Mouse (Mus musculus): ENCODE data around the gene Disp2.

Disp2 gene

DNA sequence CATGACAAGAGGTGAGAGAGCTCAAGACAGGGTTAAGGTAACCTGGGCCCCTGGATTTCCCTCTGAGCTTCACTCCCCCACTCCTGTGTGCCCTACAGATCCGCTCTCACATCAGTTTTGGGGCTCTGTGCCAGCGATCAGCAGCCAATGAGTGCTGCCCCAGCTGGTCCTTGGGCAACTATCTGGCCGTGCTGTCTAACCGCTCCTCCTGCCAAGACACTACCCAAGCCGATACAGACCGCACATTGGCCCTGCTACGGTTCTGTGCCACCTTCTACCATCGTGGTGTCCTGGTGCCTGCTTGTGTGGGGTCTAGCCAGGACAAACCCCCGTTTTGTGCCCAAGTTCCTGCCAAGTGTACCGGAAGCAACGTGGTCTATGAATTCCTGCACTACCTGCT is 10.0 kb downstream of the Disp2 start:
- peak; percentile 85 to 90 for DNase-seq

DNA sequence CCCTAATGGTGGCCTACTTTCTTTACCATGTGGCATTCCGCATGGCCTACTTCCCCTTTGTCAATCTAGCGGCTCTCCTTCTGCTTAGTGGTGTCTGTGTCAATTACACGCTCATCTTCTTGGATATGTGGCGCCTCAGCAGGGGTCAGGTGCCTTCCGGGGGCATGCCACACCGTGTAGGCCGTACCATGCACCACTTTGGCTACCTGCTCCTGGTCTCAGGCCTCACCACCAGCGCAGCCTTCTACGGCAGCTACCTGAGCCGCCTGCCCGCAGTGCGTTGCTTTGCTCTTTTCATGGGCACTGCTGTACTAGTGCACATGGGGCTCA is 10.7 kb downstream of the Disp2 start:
- no peak for DNase-seq

DNA sequence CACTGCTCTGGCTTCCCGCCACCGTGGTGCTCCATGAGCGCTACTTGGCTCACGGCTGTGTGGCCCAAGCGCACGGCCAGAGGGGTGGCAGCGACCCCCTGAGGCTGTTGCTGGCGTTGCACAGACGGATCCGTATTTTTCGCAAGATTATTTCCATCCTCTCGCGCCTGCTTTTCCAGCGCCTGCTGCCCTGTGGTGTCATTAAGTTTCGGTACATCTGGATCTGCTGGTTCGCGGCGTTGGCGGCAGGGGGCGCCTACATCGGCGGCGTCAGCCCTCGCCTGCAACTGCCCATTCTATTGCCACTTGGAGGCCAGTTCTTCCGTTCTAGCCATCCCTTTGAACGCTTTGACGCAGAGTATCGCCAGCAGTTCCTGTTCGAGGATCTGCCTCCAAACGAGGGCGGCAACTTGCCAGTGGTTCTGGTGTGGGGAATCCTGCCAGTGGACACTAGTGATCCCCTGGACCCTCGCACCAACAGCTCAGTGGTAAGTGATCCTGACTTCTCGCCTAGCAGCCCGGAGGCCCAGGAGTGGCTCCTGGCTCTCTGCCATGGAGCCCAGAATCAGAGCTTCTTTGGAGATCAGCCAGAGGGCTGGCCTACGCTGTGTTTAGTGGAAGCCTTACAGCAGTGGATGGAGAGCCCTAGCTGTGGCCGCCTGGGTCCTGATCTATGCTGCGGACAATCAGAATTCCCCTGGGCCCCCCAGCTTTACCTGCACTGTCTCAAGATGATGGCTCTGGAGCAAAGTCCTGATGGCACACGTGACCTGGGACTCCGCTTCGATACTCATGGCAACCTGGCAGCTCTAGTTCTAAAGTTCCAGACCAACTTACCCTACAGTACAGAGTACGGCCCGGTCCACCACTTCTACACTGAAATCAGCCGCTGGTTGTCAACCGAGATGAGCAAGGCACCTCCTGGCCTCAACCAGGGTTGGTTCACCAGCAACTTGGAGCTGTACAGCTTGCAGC is 11.3 kb downstream of the Disp2 start:
- peak; percentile 86 to 91 for DNase-seq

DNA sequence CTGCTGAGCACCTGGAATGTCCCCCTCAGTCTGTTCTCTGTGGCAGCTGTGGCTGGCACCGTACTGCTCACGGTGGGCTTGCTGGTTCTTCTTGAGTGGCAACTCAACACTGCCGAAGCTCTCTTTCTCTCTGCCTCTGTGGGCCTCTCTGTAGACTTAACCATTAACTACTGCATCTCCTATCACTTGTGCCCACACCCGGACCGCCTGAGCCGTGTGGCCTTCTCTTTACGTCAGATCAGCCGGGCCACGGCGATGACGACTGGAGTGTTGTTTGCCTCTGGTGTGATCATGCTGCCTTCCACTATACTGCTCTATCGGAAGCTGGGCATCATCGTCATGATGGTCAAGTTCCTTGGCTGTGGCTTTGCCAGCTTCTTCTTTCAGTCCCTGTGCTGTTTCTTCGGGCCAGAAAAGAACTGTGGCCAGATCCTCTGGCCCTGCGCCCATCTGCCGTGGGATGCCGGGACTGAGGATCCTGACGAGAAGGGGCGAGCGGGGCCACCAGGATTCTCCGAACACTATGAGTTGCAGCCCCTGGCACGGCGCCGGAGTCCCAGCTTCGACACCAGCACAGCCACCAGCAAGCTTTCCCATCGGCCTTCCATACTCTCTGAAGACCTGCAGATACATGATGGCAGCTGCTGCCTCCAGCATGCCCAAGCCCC is 12.2 kb downstream of the Disp2 start:
- peak; percentile 48 to 67 for DNase-seq

DNA sequence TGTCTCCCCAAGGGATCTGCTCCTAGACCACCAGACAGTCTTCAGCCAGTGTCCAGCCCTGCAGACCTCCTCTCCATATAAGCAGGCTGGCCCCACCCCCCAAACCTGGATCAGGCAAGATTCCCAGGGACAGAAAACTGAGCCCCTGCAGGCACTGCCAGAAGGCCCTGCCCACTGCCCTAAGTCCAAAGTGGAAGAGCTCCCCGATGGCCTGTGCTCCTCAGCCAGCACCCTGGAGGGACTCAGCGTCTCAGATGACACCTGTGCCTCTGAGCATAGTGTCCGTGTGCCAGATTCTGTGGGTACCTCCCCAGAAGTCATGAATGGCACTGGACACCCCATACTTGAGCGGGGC is 12.7 kb downstream of the Disp2 start:
- DNase-seq, result peak in 1 of 2 experiments; percentile 37

DNA sequence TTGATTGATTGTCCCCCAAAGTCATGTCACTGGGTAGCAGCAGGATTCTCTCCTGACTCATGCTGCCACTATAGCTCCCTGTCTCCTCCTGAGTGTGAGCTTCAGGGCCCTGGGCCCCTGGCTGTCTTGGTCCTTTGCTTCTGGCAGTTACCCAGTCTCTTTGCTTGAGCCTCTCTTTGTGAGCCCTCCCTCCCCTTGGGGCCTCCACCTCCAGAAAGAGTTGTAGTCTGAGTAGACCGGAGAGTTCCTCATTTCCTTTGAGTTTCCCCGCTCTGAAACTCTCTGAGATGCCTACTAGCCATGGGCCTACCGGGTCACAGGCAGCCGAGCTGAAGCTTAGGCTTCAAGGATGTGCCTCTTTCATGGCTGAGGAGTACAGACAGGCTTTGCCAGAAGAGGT is 14.1 kb downstream of the Disp2 start:
- no peak for DNase-seq

DNA sequence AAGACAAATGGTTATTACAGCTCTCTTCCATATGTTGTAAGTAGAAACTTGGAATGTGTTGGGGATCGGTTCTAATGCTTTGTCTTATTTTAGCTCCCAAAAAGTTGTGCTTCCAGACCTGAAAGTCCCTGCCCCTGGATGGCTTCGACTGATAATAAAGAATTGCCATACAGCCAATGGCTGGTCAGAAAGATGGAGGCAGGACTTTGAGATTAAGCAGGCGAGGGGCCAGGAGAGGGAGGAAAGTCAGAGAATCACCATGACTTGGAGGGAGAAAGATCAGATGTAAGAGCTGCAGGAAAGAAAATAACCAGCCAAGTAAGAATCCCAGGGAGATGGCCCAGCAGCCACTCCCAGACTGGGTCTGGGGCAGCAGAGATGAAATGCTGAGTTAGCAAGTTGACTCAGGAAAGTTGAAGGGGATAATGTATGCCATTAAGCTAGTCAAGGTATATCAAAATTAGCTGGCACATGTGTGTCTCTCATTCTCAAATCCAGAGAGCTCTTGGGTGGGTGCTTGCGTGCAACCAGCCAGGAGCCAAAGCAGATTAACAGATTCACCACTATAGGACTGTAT is 23.1 kb downstream of the Disp2 start:
- no peak for DNase-seq

DNA sequence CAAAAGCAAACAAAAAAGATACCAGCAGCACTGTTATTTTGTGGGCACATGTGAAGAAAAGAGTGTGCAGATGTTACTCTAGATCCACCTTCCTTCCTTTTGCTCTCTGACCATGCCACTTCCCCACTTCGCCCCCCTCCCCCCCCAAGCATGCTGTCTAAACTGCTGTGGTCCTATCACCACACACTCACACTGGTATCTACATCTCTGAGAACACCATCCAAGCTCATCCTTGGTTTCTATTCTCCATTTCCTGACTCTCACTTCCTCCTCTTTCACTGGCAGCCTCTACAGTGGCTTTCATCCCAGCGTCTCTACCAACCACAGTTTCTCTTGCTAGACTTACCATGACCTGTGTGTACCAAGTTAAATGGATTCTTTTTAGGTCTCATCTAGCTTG is 25.0 kb downstream of the Disp2 start:
- no peak for DNase-seq

DNA sequence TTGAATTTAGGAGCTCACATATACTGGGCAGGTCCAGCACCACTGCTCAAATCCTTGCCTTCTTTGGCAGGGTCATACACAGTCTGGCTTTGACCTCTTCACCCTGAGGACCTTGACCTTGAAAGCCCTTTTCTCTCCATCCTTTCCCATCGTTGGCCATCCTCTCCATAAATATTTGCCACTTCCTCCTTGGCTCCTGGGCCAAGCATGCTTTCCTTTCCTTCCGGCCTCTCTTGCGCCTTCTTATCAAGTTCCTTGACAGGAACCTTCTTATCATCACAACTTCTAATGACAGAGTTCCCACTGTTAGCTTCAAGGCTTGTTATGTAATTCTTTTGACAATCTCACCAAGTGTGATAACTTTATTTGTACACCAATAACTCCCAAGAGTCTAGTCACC is 25.6 kb downstream of the Disp2 start:
- no peak for DNase-seq

DNA sequence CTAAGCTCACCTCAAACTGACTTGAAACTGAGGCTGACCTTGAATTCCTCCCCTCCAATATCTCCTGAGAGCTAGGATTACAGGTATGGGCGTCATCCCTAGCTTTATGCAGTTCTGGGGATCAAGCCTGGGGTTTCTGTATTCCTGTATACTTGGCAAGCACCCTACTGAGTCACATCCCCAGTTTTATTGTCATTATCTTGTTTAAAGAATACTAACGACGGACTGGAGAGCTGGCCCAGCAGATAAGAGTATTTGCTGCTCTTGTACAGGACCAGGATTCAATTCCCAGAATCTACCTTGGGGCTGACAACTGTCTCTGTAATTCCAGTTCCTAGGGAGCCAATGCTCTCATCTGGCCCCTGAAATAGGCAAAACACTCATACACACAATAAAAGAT is 26.2 kb downstream of the Disp2 start:
- DNase-seq, result no peak

DNA sequence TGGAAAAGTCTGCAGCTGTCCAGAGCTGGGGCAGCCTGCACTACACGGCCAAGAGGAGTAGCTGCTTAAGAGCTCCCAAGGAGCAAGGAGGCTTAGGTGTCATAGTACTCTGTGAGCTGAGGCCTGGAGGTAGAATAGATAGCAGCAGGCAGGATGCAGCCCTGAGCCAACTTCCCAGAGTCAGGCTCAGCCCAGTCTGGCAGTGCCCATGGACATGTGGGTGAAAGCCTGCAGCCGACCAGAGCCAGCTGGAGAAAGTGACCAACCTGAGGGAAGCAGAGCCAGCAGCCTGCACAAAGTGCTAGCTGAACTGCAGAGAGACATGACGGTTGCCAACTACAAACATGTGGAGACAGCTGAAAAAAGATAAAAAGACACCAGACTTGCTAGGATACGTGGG is 27.3 kb downstream of the Disp2 start:
- DNase-seq, result peak; percentile 75 to 79

DNA sequence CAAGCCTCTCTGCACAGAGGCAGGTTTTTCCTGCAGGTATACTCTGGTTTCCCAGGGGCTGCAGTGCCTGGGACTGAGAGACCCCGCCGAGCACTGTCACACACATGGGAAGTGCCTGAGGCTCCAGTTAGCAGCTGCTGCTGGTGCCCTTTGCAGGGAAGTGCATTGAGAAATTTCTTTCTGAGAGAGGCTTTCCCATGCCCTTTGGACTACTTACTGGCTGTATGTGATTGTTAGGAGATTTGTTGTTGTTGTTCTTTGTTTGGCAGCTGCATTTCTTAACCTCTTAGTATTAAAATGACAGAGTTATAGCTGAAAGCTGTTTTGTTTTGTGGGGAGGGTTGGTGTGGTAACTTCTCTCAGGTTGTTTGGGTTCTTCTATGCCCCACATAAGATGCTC is 31.3 kb downstream of the Disp2 start:
- DNase-seq, result no peak

DNA sequence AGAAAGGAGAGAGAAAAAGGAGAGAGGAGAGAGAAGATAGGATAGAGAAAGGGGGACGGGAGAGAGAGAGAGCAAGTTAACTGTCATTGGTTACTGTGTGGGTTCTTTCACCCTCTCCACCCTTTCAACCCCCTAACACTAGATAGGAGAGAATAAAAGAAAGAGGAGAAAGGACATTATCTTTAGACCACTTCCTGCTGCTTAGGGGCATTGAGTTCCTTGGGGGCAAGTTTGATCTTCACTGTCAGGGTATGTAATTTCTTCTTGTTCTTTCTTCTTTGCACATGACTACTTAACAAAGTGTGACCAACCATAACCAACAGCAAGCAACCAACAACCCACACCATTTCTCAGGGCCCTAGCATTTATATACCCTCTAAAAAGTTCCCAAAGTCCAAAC is 33.2 kb downstream of the Disp2 start:
- DNase-seq, result no peak

DNA sequence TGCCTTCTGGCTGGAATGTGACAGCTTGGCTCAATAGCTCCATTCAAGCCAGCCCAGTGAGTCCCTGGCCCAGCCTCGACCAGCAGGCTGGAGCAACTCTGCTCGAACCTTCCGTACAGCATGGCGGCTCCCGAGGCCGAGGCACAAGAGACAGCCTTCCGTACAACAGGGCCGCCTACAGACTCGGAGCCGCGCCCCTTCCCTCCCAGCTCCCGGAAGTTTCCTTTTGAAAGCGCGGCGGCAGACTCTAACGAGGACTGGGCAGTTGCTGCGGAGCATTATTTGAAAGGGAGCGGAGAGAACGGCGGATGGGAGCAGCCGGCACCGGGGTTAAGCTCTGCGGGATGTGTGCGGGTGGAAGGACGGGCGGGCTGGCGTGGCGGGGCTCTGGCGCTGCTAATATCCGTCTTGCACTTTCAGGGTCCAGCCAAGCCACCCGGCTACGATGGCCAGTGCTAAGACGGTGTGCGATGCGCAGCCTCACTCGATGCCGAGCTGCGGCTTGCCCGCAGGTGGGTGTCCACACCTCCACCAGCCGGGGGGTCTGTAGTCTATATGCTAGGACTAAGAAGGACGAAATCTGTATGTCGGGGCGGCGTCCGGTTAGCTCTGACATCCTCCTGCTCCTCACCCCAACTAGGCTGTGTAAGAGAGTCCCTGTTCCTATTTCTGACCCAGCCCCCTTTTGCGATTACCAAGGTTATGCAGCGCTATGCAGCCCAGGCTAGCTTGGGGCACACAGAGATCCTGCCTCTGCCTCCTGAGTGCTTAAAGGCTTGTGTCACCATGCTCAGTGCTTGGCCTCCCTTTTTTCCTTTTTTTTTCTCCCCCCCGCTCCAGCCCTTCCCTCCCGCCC is 34.7 kb downstream of the Disp2 start, which contains the start of gene Knstrn:
TSS of gene Knstrn (plus strand) at position 23 of the 856 bp plus-strand sequence.
- DNase-seq, result peak; percentile 84 to 90

DNA sequence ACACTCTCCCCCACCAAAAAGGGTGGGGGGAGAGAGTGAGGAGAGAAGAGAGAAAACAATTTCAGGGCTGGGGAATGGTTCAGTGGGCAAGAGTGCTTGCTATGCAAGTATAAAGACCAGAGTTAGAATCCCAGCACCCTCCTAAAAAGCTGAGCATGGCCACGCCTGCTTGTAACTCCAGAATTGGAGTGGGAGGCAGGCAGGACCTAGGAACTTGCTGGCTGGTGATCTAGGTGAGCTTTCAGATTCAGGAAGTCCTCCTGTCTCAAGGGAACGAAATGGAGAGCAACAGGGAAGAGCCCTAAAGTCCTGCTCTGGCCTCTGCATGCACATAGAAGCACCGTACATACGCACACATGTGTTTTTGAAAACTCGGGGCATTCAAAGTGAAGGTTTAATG is 43.3 kb downstream of the Disp2 start:
- DNase-seq, result no peak

DNA sequence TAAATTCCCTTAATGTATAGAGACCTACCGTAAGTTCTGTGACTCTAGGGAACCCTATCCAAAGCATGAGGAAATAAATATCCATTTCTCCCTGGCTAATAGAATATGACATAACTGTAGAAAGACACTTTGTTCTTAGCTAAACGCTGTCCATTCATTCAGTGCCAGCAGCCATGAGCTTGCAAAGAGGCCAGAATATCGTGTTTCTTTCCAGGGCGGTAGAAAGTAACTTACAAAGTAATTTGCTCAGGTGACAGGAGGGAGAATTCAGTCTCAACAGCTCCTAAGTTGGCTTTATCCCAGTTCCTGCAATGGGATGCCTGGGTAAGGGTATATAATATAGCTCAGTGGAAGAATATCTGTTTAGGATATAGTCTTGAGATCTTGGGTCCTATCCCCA is 44.9 kb downstream of the Disp2 start:
- no peak for DNase-seq

DNA sequence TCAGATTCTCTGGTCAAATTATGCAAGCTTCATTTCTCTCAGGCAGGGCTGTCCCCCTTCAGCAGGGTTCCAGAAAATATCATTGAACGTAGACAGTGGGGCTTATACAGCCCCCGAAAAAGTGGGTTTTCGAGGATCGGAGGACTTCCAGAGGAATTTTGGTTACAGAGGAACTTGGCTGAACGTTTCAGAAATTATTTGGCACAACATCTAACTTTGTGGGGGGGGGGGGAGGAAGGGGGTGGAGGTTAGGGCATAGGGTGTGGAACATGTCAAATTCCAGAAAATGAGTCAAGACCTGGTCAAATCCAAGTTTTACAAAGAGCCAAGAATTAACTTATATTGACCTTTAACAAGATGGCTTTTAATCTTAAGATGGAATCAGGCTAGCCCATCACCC is 49.6 kb downstream of the Disp2 start:
- DNase-seq, result no peak

DNA sequence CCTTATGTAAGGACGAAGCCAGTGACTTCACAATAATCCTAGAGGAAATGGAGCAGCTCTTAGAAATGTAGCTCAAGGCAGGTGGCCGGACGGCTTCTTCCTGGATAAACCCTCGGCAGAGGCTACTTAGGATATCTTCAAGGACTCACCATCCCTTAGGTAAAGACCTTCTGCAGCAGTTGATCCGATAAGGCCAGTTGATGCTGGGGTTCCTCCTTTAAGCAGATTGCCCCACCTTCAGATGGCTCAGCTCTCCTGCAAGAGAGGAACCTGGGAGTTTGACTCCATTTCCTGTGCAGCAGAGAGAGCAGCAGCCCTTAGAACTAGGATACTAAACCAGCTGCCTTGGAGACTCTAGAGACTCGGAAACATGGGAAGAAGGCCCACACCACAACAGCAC is 54.5 kb downstream of the Disp2 start:
- DNase-seq, result no peak

DNA sequence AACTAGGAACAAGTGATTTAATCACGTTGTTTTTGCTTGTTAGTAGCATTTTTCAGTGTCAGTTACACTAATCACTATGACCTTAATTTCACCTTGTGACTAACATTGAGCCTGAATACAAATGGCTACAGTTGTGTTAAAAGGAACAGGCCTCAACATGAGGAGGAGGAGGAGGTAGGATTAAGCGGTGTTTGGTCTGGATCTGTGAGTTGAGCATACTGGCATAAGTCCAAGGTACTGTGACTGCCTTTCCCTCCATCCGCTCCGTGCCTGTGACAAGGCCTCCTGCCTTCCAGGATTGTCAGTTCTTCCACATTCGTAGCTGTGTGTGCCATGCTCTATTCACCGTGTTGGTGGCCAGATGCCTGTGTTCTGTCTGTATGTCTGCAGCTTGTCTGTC is 55.6 kb downstream of the Disp2 start:
- no peak for DNase-seq

DNA sequence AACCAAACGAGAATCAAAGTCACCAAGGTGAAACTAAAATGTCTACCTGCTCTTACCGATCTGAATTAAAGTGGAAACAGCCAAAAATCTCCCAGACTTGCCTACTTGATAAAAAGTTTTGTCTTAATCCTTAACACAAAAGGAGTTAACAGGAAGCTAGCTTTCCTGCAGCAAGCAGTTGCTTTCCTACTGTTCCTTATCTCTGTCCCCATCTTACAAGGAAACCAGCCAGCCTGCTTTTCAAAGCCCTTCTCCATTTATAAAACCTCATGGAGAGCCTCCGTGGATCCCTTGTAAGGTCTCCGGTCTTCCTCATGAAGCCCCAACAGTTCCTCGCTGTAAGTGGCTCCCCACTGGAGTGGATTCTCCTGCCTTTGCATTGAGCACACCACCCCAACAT is 58.8 kb downstream of the Disp2 start:
- no peak for DNase-seq

DNA sequence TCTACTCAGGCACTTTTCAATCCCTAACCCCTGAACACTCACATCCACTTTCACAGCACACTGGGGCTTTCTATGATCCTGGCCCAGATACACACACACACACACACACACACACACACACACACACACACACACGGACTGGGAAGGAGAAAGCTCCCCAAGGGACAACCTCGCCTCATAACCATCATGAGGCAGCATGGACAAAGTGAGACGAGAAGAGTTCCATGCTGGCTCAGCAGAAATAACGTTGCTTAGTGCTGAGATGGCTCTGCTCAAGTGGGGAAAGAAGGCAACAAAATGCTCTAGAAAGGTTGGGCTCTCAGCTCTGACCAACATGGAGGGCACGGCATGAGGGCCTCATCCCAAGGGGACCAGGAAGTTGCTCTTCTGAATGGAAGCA is 61.7 kb downstream of the Disp2 start:
- DNase-seq, result no peak

DNA sequence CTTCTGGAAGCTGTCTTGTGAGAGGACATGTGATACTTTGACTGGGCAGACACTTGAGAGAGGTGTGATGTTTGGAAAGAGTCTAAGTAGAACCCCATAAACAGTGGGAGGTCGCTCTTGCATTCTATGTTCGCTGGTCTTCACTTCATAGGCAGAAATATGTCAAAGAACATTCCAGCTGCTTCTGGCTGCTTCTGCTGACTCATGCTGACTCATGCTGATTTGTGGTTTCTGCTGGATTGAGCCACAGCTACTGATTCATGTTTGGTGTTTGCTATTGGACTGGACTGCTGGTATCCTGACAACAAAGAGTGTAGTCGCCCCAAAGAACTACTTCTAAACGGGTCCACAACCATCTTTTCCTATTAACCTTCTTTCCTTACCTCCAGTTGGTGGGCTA is 62.3 kb downstream of the Disp2 start:
- no peak for DNase-seq

DNA sequence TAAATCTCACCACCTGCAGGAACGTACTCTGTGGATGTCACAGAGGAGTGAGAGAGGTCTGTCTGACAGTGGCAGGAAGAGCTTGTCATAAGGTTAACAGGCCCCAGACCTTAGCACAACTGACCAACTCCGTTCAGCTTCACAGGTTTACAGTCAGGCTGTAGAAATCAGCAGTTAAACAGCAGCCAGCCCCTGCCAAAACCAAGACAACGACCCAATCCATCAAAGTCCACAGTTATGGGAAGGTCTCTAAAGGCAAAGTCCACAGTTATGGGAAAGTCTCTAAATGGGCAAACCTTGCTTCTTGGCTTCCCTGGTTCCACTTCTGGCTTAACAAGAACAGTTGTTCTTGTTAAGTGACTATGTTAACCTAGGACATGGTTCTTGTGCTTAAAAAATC is 64.9 kb downstream of the Disp2 start:
- no peak for DNase-seq

Data from cerebellum, postnatal 25 days (tissue).